ENCODE assay signal across 9 mouse cellular contexts in the genomic region with DNA sequence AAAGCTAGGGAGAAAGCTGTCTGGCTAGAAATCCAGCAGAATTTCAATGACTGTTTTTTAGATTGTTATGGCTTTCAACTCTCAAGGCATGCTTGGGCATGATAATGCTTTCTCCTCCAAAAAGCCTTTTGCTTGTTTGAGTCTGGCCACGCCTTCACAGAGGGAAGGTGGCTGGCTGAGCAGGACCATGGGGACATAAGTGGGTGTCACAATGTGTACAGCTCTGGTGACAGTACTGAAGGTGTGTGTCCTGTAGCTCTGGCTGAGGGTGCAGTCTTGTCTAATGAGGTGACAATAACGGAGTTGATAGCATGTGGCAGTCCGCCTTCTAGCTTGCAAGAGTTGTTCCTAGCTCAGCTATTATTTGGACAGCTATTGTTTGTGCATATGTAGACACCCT. TPM values are rescaled to one million over a fixed set of nuclear protein-coding genes. Genes with fewer than 3 reads are reported as not detected.
DNase-seq lines count a peak whose midpoint lies in the region; ATAC-seq lines count a peak whose summit lies in the region.
"Had no signal": no experiment of that assay in that cellular context is flagged by ENCODE, and none has a peak within 500 bp of the region (broad histone marks: within the 10 kb centered on the region; RNA-seq: fewer than 3 reads in every experiment).

No protein-coding gene starts in this region.

- WGBS in hindbrain, embryonic 10.5 days = 74% methylated on average over 3 of the region's 3 CpGs
- WGBS in hindbrain, embryonic 11.5 days = 77% methylated on average over 3 of the region's 3 CpGs
- 81% methylated on average over 3 of the region's 3 CpGs for WGBS in limb, embryonic 10.5 days

- no peak overlapping the region for H3K4me2 ChIP-seq in hindbrain, embryonic 11.5 days (replicated peaks; ENCODE audit: low read depth, low read length)

- no peak for DNase-seq in hindbrain, embryonic 10.5 days (ENCODE audit: low spot score)
- DNase-seq in hindbrain, embryonic 11.5 days (ENCODE audit: low spot score) = no peak
- DNase-seq in c-Kit-positive CD71-positive TER-119-negative erythroid progenitor cells, embryonic 14.5 days (ENCODE audit: low read depth) = peak; percentile 55
- no peak for DNase-seq in limb, embryonic 10.5 days (ENCODE audit: low spot score)
- DNase-seq in lung, postnatal 4 days = peak; percentile 9 to 35
- no peak for DNase-seq in thymus, postnatal 0 days (ENCODE audit: low spot score)
- DNase-seq in adrenal gland, postnatal 14 days = no peak
- DNase-seq in natural killer cell, adult 2 months (ENCODE audit: low spot score in 2 of 2) = no peak

- H3K4me3 ChIP-seq in hindbrain, embryonic 10.5 days = no peak overlapping the region
- H3K4me3 ChIP-seq in hindbrain, embryonic 11.5 days (ENCODE audit: low read depth, low read length) = no peak overlapping the region
- H3K4me3 ChIP-seq in limb, embryonic 10.5 days = no peak overlapping the region

- no peaks in the 10 kb centered on the region for H3K9me3 ChIP-seq in hindbrain, embryonic 10.5 days
- H3K9me3 ChIP-seq in hindbrain, embryonic 11.5 days (ENCODE audit: control insufficient read depth, low read length) = no peaks in the 10 kb centered on the region
- H3K9me3 ChIP-seq in limb, embryonic 10.5 days (replicated peaks) = no peaks in the 10 kb centered on the region

- H3K36me3 ChIP-seq in hindbrain, embryonic 10.5 days = no peaks in the 10 kb centered on the region
- H3K36me3 ChIP-seq in hindbrain, embryonic 11.5 days (ENCODE audit: control insufficient read depth, insufficient read depth, low read length) = no peaks in the 10 kb centered on the region
- no peaks in the 10 kb centered on the region for H3K36me3 ChIP-seq in limb, embryonic 10.5 days

- H3K27me3 ChIP-seq in hindbrain, embryonic 10.5 days (ENCODE audit: insufficient read depth, poor library complexity, severe bottlenecking) = no peaks in the 10 kb centered on the region
- H3K27me3 ChIP-seq in hindbrain, embryonic 11.5 days (ENCODE audit: control insufficient read depth, insufficient read depth, low read length) = no peaks in the 10 kb centered on the region
- no peaks in the 10 kb centered on the region for H3K27me3 ChIP-seq in limb, embryonic 10.5 days (ENCODE audit: low read depth, poor library complexity, severe bottlenecking)

- peaks cover 25% of the 10 kb centered on the region for H3K4me1 ChIP-seq in hindbrain, embryonic 10.5 days (replicated peaks)
- no peaks in the 10 kb centered on the region for H3K4me1 ChIP-seq in hindbrain, embryonic 11.5 days (replicated peaks; ENCODE audit: control insufficient read depth, insufficient read depth, low read length)
- H3K4me1 ChIP-seq in limb, embryonic 10.5 days = peaks cover 25% of the 10 kb centered on the region

- no peak overlapping the region for H3K9ac ChIP-seq in hindbrain, embryonic 11.5 days (ENCODE audit: low read depth, low read length)

- no peak for ATAC-seq in hindbrain, embryonic 11.5 days (ENCODE audit: low FRiP score)
- ATAC-seq: forebrain, embryonic 14.5 days had no signal

- H3K27ac ChIP-seq in hindbrain, embryonic 10.5 days = 0 out of 2 replicates have a peak overlapping the region, but pooled peaks have one; percentile 69
- no peak overlapping the region for H3K27ac ChIP-seq in hindbrain, embryonic 11.5 days (ENCODE audit: low read depth, low read length)
- peak overlapping the region; percentile 79 for H3K27ac ChIP-seq in limb, embryonic 10.5 days

RNA-seq across cellular contexts. Expression of a gene that starts 25.8 kb away (rescaled TPM):
- 17.7 and 20.4 TPM in 2 replicates for polyA plus RNA-seq in hindbrain, embryonic 10.5 days (2016; fragmentation: Nextera tagmentation; extraction: Ambion mirVana)
- polyA plus RNA-seq in hindbrain, embryonic 11.5 days (2014; fragmentation: Nextera tagmentation; extraction: Ambion mirVana) = 19.2 and 19.3 TPM in 2 replicates
- 1.1 and 2.0 TPM in 2 replicates for polyA plus RNA-seq in limb, embryonic 10.5 days (2016; fragmentation: Nextera tagmentation; extraction: Ambion mirVana)
- 7.6 and 7.9 TPM in 2 replicates for polyA plus RNA-seq in thymus, postnatal 0 days (2015; fragmentation: Nextera tagmentation; extraction: Ambion mirVana)
- 34.9 and 40.8 TPM in 2 replicates for total RNA-seq in adrenal gland, postnatal 14 days (2021)

Comparison
In these comparisons a context has a peak if more than half of its experiments do, and no peak if none do; other contexts are left out.
1. DNase-seq: peak in c-Kit-positive CD71-positive TER-119-negative erythroid progenitor cells, embryonic 14.5 days (single experiment) and lung, postnatal 4 days (2 of 2); none in hindbrain, embryonic 10.5 days (single experiment), hindbrain, embryonic 11.5 days (single experiment), limb, embryonic 10.5 days (single experiment), thymus, postnatal 0 days (single experiment), adrenal gland, postnatal 14 days (single experiment) and natural killer cell, adult 2 months (0 of 2).